Mouse (Mus musculus): ENCODE data around the gene Pola1. TPM values are rescaled to one million over a fixed set of nuclear protein-coding genes. Genes with fewer than 3 reads are reported as not detected.

The Pola1 gene
- 1.4 TPM for polyA plus RNA-seq (2012; fragmentation: generic; extraction: Trizol)

- Histone ChIP-seq H3ac (ENCODE audit: control insufficient read depth, insufficient read length) (no peak within 1 kb of the TSS), H3K36me3 (ENCODE audit: control insufficient read depth, insufficient read depth) (no peaks in the 10 kb centered on the region), H3K4me2 (ENCODE audit: low read depth) (peak within 1 kb of the TSS; percentile 71), H3K4me3 (peak within 1 kb of the TSS; percentile 58), H3K27me3 (ENCODE audit: control insufficient read depth, insufficient read depth, insufficient read length) (no peaks in the 10 kb centered on the region), H3K79me2 (ENCODE audit: control insufficient read depth, insufficient read depth) (peaks cover 37% of the 10 kb centered on the region)
- TF ChIP-seq POLR2A (IDR thresholded peaks at IDR 0.05; ENCODE audit: insufficient read length, low read depth) (peak; percentile 35), E2F4 (IDR thresholded peaks at IDR 0.05; ENCODE audit: insufficient read depth) (peak; percentile 77), MAX (IDR thresholded peaks at IDR 0.05; ENCODE audit: low read depth) (no peak)
Measured at GRCm38 (mm10) chrX:93631657-93632449, at the start of gene Pola1. Gene Pola1 (minus strand): TSS chrX:93632155.

DNA sequence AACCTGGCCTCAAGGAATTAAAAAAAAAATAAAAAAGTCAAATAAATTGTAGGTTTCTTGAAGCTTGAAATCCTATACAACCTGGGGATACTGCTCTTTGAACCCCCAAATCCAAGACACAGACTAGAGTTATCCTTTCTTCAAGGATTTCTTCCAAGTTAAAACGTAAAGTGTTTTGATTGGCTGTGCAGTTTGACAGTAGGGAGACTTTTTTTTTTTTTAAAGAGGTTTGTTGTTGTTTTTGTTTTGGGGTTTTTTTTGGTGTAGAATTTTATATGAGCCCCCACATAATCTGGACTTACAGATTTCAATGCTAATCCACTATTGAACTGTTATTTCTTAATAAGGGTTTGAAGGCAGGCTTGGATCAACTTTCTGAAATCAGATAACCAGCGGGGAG lies 44.3 kb upstream of the Pola1 start:
- Histone ChIP-seq H3K36me3 (ENCODE audit: control insufficient read depth, insufficient read depth) (no peaks in the 10 kb centered on the region), H3K4me2 (ENCODE audit: low read depth) (peak overlapping the region; percentile 78), H3K27me3 (ENCODE audit: control insufficient read depth, insufficient read depth, insufficient read length) (no peaks in the 10 kb centered on the region), H3K79me2 (ENCODE audit: control insufficient read depth, insufficient read depth) (no peaks in the 10 kb centered on the region), H3ac (ENCODE audit: control insufficient read depth, insufficient read length) (no peak overlapping the region), H3K4me3 (peak overlapping the region; percentile 27)
- no peak for TF ChIP-seq CEBPB (IDR thresholded peaks at IDR 0.05; ENCODE audit: insufficient read depth, poor library complexity, severe bottlenecking)
- TF ChIP-seq MAX (IDR thresholded peaks at IDR 0.05; ENCODE audit: low read depth) = no peak
- TF ChIP-seq REST (IDR thresholded peaks at IDR 0.05; ENCODE audit: insufficient read depth, insufficient read length) = no peak
- TF ChIP-seq TCF12 (IDR thresholded peaks at IDR 0.05; ENCODE audit: insufficient read depth, poor library complexity, severe bottlenecking) = no peak
- no peak for TF ChIP-seq USF1 (IDR thresholded peaks at IDR 0.05; ENCODE audit: low read depth)
- TF ChIP-seq MYOD1 (IDR thresholded peaks at IDR 0.05; ENCODE audit: control insufficient read depth in 1 of 3, insufficient read length in 2 of 3, low read depth in 2 of 3) = no peak
- no peak for TF ChIP-seq MYOG (IDR thresholded peaks at IDR 0.05; ENCODE audit: control insufficient read depth in 1 of 3, insufficient read depth in 1 of 3, insufficient read length in 2 of 3, low read depth in 2 of 3)
- TF ChIP-seq SRF (IDR thresholded peaks at IDR 0.05; ENCODE audit: control insufficient read depth, insufficient read length, low read depth) = no peak
- no peak for TF ChIP-seq E2F4 (IDR thresholded peaks at IDR 0.05; ENCODE audit: insufficient read depth)
- no peak for TF ChIP-seq POLR2A (IDR thresholded peaks at IDR 0.05; ENCODE audit: insufficient read length, low read depth)
- TF ChIP-seq TCF3 (IDR thresholded peaks at IDR 0.05; ENCODE audit: insufficient read length, low read depth) = no peak
- TF ChIP-seq POLR2AphosphoS2 (IDR thresholded peaks at IDR 0.05; ENCODE audit: insufficient read length, low read depth) = no peak

- H3K4me3 ChIP-seq = peak overlapping the region; percentile 27
- no peaks in the 10 kb centered on the region for H3K36me3 ChIP-seq (ENCODE audit: control insufficient read depth, insufficient read depth)
- H3ac ChIP-seq (ENCODE audit: control insufficient read depth, insufficient read length) = no peak overlapping the region
- TF ChIP-seq TCF12 (IDR thresholded peaks at IDR 0.05; ENCODE audit: insufficient read depth, poor library complexity, severe bottlenecking) = no peak
- TF ChIP-seq TCF3 (IDR thresholded peaks at IDR 0.05; ENCODE audit: insufficient read length, low read depth) = no peak
- TF ChIP-seq USF1 (IDR thresholded peaks at IDR 0.05; ENCODE audit: low read depth) = no peak
- TF ChIP-seq MAX (IDR thresholded peaks at IDR 0.05; ENCODE audit: low read depth) = no peak
- no peak for TF ChIP-seq POLR2A (IDR thresholded peaks at IDR 0.05; ENCODE audit: insufficient read length, low read depth)
- TF ChIP-seq MYOG (IDR thresholded peaks at IDR 0.05; ENCODE audit: control insufficient read depth in 1 of 3, insufficient read depth in 1 of 3, insufficient read length in 2 of 3, low read depth in 2 of 3) = no peak
- TF ChIP-seq REST (IDR thresholded peaks at IDR 0.05; ENCODE audit: insufficient read depth, insufficient read length) = no peak
- no peak for TF ChIP-seq SRF (IDR thresholded peaks at IDR 0.05; ENCODE audit: control insufficient read depth, insufficient read length, low read depth)
- no peak for TF ChIP-seq CEBPB (IDR thresholded peaks at IDR 0.05; ENCODE audit: insufficient read depth, poor library complexity, severe bottlenecking)
- TF ChIP-seq POLR2AphosphoS2 (IDR thresholded peaks at IDR 0.05; ENCODE audit: insufficient read length, low read depth) = no peak
- no peak for TF ChIP-seq E2F4 (IDR thresholded peaks at IDR 0.05; ENCODE audit: insufficient read depth)
- no peak for TF ChIP-seq MYOD1 (IDR thresholded peaks at IDR 0.05; ENCODE audit: control insufficient read depth in 1 of 3, insufficient read length in 2 of 3, low read depth in 2 of 3)
- no peaks in the 10 kb centered on the region for H3K79me2 ChIP-seq (ENCODE audit: control insufficient read depth, insufficient read depth)
- H3K27me3 ChIP-seq (ENCODE audit: control insufficient read depth, insufficient read depth, insufficient read length) = no peaks in the 10 kb centered on the region
- peak overlapping the region; percentile 78 for H3K4me2 ChIP-seq (ENCODE audit: low read depth)
Measured at GRCm38 (mm10) chrX:93674836-93675795, 43.2 kb upstream of the Pola1 start.

GRCm38 (mm10) chrX:93674432-93674831 lies 42.5 kb upstream of the Pola1 start:
- Histone ChIP-seq H3ac (ENCODE audit: control insufficient read depth, insufficient read length) (no peak overlapping the region), H3K4me3 (peak overlapping the region; percentile 27), H3K27me3 (ENCODE audit: control insufficient read depth, insufficient read depth, insufficient read length) (no peaks in the 10 kb centered on the region), H3K4me2 (ENCODE audit: low read depth) (peak overlapping the region; percentile 78), H3K36me3 (ENCODE audit: control insufficient read depth, insufficient read depth) (no peaks in the 10 kb centered on the region), H3K79me2 (ENCODE audit: control insufficient read depth, insufficient read depth) (no peaks in the 10 kb centered on the region)
- TF ChIP-seq SRF (IDR thresholded peaks at IDR 0.05; ENCODE audit: control insufficient read depth, insufficient read length, low read depth) (no peak), TCF12 (IDR thresholded peaks at IDR 0.05; ENCODE audit: insufficient read depth, poor library complexity, severe bottlenecking) (no peak), MYOD1 (IDR thresholded peaks at IDR 0.05; ENCODE audit: control insufficient read depth in 1 of 3, insufficient read length in 2 of 3, low read depth in 2 of 3) (no peak), TCF3 (IDR thresholded peaks at IDR 0.05; ENCODE audit: insufficient read length, low read depth) (no peak), MAX (IDR thresholded peaks at IDR 0.05; ENCODE audit: low read depth) (no peak), POLR2AphosphoS2 (IDR thresholded peaks at IDR 0.05; ENCODE audit: insufficient read length, low read depth) (no peak), POLR2A (IDR thresholded peaks at IDR 0.05; ENCODE audit: insufficient read length, low read depth) (no peak), E2F4 (IDR thresholded peaks at IDR 0.05; ENCODE audit: insufficient read depth) (no peak), USF1 (IDR thresholded peaks at IDR 0.05; ENCODE audit: low read depth) (no peak)

Data from myocyte (in vitro differentiated cells).